Mouse (Mus musculus) layer of hippocampus, postnatal 14 days (tissue): ENCODE data around the gene Tifab. TPM values are rescaled to one million over a fixed set of nuclear protein-coding genes. Genes with fewer than 3 reads are reported as not detected.
"Not testable (repeated sequence)": the region's sequence is repeated elsewhere in the genome, so short reads cannot be mapped to it uniquely, and the experiment has no call there.

Source experiments
- DNase-seq, 2 experiments: peaks; one replicate each; pipeline ENCODE4 v3.0.0; 2021 to 2022; ENCODE audit warnings: low spot score in 2 of 2, mixed read lengths in 1 of 2
- long read RNA-seq, 2 experiments: library from polyadenylated mRNA; stranded (forward); transcript quantifications; one replicate each; pipeline ENCODE4 v2.0.0; 2021
- total RNA-seq, 2 experiments: library from RNA; stranded (reverse); gene quantifications; 2 replicates each; pipeline ENCODE4 v1.2.3; 2021

Tifab gene
- 1 to 10 TPM; 1.7 to 1.8 TPM for total RNA-seq
- long read RNA-seq, experiment 1, partial matches to known transcripts = 0 of 1 reads
- long read RNA-seq, experiment 1, other reads (novel, unspliced or antisense) = 1 of 1 reads
- long read RNA-seq, experiment 2, partial matches to known transcripts = 0 of 2 reads
- long read RNA-seq, experiment 2, other reads (novel, unspliced or antisense) = 1 of 2 reads

DNA sequence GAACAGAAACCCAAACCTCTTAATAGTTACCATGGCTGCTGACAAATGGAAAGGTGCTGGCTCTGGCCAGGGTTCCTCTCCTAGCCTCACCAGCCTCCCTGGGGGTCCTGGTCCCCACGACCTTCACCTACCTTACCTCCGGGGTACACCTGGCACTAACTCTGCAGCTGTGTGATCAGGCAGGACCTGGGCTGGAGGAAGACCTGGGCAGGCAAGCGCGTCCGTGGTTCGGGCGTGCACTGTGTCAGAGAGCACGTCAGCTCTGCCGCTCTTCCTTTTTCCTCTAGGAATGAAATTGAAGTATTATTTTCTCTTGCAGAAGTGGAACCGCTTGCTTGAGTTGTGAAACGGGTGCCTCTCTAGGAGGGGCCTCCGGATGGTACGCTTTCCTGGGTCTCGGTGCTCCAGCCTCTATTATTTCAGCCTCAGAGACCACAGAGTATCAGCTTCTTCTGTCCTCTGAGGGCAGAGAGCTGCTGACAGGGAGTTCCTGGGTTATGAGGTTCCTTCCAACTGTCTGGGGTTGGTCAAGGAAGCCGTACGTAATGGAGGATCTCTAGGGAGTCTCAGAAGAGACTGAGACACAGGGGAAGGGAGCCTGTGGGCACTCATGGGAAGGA lies at the start of gene Tifab:
TSS of gene Tifab (minus strand) at position 470 of the 620 bp plus-strand sequence.
- no peak for DNase-seq

DNA sequence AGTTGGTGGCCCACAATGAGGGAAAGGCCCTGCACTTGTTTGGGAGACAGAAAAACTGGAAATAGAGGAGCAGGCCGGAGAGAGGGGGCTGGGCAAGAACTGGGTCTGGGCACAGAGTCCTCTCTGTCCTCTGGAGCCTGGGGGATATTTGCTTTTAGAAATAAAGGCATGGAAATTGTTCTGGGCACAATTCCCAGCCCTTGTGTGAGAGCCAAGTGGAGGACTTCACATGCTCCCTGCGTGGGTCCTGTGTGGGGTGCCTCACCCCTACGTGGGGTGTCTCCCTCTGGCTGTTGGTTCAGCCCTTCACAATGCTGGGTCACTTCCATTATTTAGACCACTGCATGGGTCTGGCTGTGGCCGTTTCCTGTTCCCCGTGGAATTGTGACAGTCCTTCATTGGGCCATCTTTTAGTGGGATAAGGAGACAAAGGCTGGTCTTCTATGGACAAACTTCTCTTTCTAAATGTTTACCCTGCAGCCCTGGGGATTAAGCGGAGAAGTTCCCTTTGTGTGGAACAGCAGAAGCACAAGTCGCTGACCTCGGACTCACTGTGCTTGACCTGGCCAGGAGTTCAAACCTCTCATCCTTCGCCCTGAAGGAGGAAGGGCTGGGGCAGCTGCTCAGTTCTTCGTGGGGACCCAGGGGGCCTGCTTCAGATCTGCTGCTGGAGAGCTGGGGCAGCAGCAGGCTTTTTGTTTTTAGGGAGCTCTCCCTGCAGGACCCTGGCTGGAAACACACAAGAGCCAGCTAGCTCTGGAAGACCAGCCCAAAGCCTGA lies 47.7 kb upstream of the Tifab start:
- DNase-seq = peak; percentile 57 to 80

DNA sequence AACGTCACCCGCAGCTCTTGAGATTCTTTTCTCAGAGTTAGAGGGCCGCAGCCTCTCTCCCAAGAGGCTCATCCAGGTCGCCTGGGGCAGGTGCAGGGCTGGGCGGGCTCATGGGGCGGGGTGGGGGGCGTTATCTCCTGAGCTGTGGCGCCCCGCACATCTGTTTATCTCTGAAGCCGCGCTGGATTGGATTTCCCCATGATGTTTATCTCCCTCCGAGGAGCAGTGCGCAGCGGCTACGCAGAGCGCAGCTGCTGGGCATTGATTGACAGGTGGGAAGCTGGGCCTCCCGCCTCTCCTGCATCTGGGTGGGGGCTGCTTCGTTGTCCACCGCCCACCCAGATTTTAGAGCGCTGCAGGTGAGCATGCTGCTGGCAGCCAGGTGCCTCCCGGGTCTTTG lies 44.9 kb upstream of the Tifab start:
- DNase-seq = no peak

DNA sequence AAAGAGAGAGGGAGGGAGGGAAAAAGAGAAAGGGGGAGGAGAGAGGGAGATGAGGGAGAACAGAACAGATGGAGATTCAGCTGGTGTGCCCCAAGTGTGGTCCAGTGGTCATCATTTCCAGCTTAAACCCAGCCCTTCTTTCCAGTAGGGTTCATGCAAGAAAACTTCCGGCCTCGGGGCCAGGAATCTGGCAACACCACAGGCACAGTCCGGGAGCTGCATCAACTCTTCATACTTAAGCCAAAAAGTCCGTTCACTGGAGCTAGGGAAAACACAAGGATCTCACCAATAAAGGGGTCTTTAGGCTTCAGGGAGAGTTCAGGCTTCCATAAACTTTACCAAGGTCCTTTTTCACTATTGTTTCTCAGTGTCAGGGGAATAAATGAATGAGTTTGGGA lies 44.2 kb upstream of the Tifab start:
- no peak for DNase-seq

DNA sequence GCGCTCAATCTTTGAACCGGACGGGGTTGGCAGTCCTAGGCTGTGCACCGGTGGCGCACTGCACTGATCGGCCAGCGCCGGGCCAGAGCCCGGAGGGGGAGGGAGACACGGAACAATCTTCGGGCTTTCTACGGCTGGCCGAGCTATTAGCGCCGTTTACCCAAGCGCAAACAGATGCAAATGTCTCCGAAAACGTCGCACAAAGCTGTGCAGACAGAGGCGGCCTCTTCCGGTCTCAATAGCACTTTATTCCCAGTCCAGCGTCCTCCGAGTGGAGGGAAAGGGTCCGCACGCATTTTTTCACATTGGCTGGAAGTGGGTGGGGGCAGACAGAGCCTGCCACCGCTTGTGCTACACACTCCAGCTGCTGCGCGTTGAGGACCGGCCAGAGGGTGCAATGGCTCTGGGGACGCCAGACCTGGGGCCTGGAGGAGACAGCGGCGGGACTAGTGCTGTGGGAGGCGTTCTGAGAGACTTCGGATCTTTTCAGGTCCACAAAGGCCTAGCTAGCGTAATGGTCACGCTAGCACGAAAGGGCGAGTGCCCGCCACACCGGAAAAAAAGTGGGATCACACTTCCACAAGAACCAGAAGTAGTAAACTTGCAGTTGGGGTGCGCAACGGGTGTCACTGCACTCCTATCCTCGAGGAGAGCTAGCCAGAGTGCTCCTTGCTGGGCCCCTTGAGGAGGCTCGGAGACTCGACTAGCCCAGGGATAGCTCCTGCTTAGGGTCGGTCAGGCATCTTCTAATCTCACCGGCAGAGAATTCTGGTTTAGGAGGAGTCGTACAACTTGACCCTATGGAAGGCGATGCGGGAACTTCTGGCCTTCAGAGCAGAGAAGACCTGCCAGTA lies 43.5 kb upstream of the Tifab start:
- DNase-seq = peak; percentile 34 to 62

DNA sequence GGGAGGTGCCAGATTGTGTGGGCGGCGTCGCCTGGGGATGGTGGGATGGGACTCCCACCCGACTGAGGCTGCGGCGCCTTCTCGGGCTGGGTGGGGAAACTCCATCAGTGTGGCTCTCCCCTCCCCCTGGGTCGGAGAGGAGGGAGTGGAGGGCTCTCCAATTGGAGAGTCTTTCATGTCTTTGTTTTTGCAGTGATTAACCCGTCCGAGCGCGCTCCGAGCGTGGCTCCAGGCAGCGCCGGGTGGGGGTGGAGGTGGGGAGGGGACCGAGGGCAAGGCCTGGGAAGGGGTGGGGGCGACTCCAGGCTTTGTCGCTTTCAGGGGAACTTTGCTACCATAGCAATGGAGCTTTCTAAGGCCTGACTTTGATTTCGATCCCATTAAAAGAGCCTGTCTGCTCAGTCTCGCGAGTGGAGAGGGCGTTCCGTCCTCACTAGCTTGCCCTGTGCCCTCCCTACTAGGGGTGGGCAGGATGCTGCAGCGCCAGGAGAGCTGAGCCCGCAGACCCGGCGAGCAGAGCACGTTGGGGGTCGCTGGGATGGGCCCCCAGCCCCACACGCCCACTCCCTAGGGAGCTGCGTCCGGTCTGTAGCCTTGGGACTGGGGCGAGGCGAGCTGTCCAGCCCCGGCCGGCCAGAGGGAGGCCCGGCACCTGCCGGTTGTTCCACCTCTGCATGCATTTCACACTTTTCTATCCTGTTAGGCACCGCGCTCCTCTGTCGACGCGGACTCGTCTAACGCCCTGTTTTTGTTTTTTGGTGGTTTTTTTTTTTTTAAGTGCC lies 42.6 kb upstream of the Tifab start:
- peak; percentile 40 to 49 for DNase-seq

DNA sequence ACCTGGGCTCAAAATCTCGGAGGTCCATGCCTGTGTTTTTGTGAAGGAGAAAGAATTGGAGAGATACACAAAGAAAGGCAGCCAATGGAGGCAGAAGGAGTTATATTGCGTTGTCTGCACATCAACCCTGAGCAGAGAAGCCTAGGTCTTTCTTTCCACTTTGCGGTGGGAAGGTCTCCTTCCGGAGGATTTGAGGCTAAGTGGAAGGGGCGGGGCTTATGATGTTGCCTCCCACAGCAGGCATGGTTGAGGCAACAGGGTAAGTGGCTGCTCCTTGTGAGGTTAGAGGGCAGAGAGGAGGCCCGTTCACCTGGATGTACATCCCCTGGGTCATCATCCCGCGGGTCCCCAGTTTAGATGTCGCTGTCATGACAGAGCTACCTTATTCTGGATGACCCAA lies 40.6 kb upstream of the Tifab start:
- DNase-seq = no peak

DNA sequence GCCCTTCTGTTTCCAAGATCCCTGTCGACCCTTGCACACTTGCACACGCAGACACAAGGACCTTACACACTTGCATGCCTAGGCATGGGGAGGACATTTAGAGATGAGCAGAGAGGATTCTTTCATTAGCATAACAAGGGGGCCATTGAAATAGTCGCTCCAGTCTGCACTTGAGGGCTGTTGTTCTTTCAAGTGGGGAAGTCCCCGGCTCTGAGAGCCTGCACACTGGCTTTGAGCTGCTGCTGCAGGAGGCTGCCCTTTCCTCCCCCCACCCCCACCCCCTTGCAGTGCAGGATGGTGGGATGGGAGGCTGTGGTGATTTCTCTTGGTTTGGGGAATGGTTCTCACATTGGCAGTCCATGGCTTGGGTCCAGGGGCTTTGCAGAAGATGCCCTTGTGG lies 37.4 kb upstream of the Tifab start:
- no peak for DNase-seq

DNA sequence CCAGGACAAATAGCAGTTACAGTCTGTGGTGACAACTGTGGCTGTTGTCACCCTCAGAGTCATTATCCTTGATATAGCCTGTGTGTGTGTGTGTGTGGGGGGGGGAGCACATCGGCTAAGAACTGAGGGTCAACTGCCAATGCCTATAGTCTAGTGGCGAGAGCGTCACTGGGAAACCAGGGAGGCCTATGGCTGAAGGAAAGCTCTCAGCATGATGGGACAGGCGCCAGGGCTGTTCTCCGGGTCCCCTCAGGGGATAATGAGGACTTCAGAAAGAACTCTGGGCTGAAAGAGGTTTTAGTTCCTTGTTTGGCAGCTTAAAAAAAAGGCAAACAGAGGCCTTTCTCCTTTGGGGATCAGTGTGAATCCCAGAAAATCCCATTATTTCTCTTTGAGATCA lies 35.9 kb upstream of the Tifab start:
- peak in 1 of 2 experiments; percentile 34 for DNase-seq

DNA sequence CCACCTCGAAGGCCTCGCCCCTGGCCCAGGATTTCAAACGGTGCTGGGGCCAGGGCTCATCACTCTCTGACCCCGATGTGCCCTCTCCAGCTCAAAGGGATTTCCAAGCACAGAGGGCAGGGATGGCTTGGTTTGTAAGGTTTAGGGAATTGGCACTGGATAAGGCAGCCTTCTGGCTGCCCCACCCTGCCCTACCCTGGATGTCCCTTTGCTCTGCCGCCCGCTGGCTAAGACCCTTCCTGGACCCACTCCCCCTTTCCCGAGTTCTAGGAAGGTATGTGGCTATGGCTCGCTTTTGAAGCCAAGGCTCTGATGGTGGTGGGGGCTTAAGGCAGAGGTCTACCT lies 30.4 kb upstream of the Tifab start:
- DNase-seq = no peak

DNA sequence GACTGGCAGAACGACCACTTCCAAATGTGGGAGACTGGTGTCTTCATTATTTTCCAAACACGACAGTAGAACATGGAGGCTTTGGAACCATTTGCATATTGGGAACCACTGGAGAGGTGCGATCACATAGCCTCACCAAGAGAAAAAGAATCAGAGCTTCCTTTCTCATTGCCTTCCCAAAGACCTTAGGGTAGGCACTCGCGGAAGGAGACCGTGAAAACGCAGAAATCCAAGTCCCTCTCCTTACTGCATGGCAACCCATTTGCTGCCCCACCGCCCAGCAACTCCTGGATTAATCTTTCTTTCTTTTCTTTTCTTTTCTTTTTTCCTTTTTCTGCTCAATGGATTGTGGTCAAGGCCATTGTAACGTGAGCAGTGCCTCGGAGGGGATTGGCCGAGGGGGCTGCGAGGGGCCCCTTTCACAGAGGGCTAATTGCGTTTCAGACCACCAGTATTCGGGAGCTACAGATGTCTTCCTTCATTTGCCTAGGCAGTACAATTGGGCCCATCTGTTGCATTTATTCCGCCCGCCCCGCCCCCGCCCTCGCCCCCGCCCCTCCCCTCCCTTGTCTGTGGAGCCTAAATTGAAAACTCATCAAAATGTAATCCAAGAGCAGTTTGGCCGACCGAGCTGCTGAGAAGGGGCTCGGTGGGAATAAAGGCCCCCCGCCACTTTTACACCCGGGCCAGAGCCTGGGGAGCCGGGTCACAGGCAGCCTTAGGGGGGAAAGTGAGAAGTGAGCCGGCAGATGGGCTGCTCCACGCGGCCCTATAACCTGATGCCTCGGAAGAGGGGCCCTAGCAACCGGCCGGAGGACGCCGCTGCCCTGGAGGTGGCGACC lies 29.8 kb upstream of the Tifab start:
- no peak for DNase-seq

DNA sequence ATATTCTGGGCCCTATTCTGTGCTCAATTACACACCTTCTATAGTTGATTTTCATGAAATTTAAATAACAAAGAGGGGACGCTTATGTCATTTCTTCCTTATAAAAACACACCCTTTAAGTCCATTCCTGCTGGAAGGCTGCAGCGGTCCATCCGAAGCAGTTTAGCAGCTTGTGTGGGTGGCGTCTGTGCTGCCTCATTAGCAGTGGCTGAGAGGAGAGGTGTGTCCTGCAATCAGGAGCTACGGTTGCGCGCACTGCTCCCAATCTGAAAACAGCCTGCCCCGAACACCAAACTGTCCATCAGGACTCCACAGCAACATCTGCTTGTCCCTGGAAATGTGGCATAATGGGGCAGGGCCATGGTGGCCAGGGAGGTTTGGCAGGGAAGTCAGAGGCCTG lies 20.8 kb upstream of the Tifab start:
- no peak for DNase-seq

DNA sequence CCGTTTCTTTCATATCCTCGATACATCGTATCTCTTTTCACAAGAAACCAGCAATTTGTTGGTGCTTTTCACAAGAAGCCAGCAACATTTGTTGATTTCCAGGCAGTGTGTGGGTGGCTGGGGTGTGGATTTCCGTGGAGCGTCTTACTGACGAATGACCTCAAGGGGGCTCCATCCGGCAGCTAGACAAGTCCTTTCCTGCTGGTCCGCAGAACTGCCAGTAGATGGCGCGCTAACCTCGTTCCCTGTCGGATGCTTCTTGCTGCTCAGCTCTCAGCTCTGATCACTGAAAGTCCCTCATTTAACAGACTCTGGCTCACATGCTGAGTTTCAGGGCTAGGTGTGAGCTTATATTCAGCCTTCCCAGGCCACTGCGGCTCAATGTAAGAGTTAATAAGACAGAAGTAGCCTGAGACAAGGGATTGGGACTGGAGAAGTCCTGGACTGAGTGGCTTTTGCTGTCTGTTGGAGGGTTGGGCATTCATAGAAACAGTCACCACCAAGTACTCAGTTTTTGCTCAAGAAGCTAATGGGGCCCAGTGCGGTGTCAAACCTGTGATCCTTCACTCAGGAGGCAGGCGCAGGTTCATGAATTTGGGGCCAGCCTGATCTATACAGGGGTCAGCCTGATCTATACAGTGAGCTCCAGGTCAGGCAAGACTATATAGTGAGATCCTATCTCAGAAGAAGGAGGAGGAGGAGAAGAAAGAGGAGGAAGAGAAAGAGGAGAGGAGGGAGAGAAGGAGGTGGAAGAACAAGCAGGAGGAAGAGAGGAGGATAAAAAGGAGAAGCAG lies 19.0 kb upstream of the Tifab start:
- DNase-seq = peak; percentile 84 to 94

DNA sequence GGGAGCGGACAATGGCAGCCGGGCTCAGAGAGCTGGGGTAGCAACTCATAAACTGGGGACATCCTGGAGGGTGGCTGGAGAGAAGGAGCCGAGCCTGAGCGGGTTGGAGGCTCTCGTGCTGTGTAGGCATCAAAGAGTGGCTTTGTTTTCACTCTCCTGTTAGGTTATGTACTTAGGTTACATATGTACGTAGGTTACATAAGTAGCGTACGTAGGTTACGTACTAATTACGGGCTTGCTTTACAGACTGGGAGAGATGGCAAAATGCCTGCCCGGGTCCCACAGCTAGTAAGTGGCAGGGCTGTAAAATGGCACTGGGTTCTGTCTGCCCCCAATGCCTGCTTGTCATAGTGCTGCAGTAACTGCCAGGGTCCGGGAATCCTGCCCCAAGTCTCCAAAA lies 18.3 kb upstream of the Tifab start:
- no peak for DNase-seq

DNA sequence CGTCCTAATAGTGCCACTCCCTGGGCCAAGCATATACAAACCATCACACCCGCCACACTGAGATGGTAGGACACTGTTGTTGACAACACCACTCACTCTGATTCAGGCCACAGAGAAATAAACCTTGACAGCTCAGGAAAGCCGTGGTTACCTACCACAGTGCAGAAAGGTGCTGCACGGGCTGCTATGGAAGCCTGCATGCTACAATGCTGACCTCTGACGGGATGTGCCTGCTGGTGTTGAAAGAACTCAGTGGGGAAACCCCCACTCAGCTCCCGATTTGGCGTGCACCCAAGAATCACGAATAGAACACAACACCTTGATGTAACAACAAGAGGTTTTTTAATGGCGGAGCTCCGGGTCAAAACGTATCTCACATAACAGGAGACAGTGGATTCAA lies 17.1 kb upstream of the Tifab start:
- DNase-seq = not testable (repeated sequence)

DNA sequence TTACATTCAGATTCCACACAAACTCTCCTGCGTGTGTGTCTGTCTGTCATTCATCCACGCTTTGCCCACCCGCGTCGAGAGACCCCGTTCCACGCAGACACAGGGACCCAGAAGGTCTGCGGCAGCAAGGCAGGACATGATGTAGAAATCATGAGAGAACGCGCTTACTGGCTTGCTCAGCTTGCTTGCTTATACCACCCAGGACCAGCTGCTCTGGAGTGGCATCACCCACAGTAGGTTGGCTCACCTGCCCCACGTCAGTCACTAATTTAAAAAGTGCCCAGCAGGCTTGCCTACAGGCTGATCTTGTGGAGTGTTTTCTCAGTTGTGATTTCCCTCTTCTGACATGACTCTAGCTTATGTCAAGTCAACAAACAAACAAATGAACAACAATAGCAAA lies 15.5 kb upstream of the Tifab start:
- not testable (repeated sequence) for DNase-seq

DNA sequence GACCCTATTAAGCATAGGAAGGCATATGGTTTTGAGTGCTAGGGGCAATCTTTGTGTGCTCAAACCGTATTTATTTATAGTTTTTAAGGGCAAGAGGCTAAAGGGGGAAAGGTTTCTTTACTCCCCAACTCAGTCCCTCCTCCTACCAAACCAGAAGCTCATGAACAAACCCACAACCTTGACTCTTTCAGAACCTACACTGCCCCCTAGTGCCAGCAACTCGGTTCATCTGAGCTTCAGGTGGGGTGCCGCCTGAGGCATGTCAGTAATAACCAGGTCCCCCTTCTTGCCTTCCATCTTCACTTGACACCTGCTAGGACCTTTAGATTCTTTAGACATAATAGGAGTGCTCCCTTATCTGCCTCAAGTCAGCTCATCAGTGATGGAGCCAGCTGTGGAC lies 12.5 kb upstream of the Tifab start:
- no peak for DNase-seq

DNA sequence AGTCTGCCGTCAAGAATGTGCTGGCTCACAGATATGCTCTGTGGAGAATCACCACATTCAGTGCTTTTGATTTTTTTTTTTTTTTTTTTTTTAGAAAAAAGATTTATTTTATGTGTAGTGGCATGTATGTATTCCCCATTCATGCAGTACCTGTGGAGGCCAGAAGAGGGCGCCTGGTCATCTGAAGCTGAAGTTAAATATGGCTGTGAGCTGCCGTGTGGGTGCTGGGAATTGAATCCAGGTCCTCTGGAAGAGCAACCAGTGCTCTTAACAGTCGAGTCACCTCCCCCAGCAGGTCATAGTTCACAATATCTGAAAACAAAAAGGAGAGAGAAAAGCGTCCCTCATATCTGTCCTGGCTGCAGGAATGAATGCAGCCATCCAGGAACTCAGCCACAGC lies 11.0 kb upstream of the Tifab start:
- no peak for DNase-seq

DNA sequence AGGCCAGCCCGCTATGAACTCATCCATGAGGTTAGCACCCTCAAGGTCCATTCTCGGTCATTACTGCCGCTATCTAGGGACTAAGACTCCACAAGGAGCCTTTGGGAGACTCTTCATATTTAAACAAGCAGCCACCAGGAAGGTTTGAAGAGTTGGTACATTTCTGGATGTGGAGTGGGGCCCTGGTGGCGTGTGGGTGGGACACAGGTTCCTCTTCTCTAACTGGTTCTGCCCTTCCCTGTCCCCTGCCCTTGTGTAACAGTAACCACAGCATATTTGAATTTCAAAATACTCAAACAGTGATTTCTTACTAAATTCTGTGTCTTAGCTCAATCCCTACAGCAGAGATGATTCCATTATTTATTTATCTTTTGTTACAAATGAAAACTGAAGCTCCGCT lies 5.0 kb upstream of the Tifab start:
- no peak for DNase-seq
